Mouse (Mus musculus) erythroblast, embryonic 14.5 days (primary cell): Measurements from ENCODE around the gene Mog.

Experiments
- GATA1 ChIP-seq: IDR thresholded peaks from 2 replicates; pipeline ENCODE4 v1.6.1; 2012; ENCODE audit warnings: low read length, inconsistent platforms, mixed read lengths
- TAL1 ChIP-seq: IDR thresholded peaks from 3 replicates; pipeline ENCODE4 v1.6.1; 2012; ENCODE audit warnings: low read length, inconsistent platforms, mixed read lengths

DNA sequence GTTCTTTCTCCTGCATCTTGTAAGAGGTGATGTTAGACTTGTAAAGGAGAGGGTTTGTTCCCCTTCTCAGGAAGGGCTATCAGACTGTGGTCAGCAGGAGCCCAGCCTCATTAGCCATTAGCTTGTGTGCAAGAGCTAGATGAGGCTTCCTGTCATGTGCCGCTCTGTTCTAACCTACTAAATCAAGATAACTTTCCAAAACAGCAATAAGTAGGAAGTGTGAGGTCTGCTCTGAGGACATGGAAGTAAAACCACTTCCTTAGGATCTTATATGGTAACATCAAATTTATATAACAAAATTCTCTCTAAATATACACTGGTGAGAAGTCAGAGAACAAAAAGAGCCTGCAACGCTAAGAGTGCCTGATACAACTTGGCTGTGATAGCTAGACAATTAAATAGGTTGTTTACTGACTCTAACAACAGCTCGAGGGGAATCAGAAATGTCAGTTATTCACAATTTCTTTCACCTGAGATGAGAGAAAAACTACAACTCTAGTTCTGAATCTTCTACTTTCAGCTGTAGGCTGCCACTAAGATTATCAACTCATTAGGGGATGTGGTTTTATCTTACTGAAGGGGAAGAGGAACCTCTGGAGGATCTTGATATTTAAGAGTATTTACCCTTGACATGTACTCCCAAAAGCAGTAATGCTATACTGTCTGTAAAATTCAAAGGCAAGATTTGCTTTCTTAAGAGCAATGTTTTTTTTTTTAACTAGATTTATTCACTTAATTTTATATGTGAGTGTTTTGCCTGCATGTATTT lies 30.7 kb downstream of the Mog start:
- TF ChIP-seq TAL1 (no peak), GATA1 (no peak)
